Mouse (Mus musculus) midbrain, embryonic 10.5 days (tissue): ENCODE measurements around the gene Haghl. TPM values are rescaled to one million over a fixed set of nuclear protein-coding genes. Genes with fewer than 3 reads are reported as not detected.
"Not testable (repeated sequence)": the region's sequence is repeated elsewhere in the genome, so short reads cannot be mapped to it uniquely, and the experiment has no call there.

Experiments used
- DNase-seq: peaks from one replicate; pipeline ENCODE4 v3.0.0-alpha.2; 2017; ENCODE audit warnings: low spot score
- H3K27ac ChIP-seq: fragments of 300-500 bp; sonication (generic); replicated peaks from 2 replicates; pipeline ENCODE4 v1.5.1; 2016; ENCODE audit warnings: mild to moderate bottlenecking
- H3K27me3 ChIP-seq: fragments of 300-500 bp; sonication (generic); 2 replicates; pipeline ENCODE4 v1.6.1; 2016; ENCODE audit warnings: low read depth, mild to moderate bottlenecking; ENCODE audit not compliant: poor library complexity, severe bottlenecking
- H3K36me3 ChIP-seq: fragments of 300-500 bp; sonication (generic); 2 replicates; pipeline ENCODE4 v1.6.1; 2016; ENCODE audit warnings: mild to moderate bottlenecking, moderate library complexity
- H3K4me1 ChIP-seq: fragments of 300-500 bp; sonication (generic); 2 replicates; pipeline ENCODE4 v1.6.1; 2016
- H3K4me3 ChIP-seq: fragments of 300-500 bp; sonication (generic); 2 replicates; pipeline ENCODE4 v1.5.1; 2016; ENCODE audit warnings: mild to moderate bottlenecking, moderate library complexity
- H3K9me3 ChIP-seq: fragments of 300-500 bp; sonication (generic); replicated peaks from 2 replicates; pipeline ENCODE4 v1.6.1; 2016; ENCODE audit warnings: mild to moderate bottlenecking
- WGBS: fragments of 180-500 bp; shearing (Covaris S2); methylation state at CpG from one replicate; pipeline ENCODE4 v1.1.7; 2016; 5-methylcytosine and 5-hydroxymethylcytosine counted together
- polyA plus RNA-seq: library from polyadenylated mRNA; unstranded; fragments of >200 nt; fragmentation: Nextera tagmentation; extraction: Ambion mirVana; gene quantifications from 2 replicates; pipeline ENCODE4 v1.2.1, GENCODE M21; 2016

Gene Haghl
- polyA plus RNA-seq, 1 experiment from 2014 or later: 75.8 TPM

DNA sequence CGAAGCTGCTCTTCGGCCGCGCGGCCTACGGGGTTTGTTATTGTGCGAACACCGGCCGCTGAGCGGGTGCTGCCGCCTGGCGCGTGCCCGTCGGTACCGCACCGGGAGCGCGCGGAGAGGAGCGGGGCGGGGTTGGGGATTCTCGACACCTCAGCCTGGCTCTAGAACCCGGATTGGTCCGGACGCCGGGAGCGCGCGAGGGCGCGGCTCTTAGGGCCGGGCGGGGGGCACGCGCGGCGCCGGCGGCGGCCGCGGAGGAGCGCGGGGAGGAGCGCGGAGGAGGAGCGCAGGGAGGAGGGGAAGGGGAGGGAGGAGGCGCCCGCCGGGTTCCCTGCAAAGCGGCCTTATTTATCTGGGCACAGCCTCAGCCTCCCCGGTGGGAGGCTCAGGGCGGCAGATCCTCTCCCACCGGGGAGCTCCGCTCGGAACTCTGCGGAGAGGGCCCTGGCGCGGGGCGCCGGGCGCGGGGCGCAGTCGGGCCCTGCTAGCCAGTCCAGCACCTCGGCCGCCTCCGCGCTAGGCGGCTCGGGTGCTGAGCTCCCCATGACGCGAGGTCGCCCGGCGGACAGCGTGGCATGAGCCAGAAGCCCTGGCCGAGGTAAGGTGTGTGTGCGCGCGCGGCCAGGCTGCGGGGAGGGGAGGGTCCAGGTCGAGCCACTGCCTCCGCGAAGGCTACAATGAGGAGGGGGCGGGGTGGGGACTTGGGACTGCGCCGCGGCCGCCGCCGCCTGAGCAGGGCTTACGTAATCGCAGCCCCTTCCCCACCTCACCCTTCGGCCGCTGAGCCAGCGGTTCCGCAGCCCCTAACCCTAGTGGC is 23.5 kb upstream of the Haghl start, which contains the start of gene Fbxl16:
Gene Fbxl16, plus strand, starts transcription at position 297 of the 817 bp plus-strand sequence.
- WGBS: under 1% methylated on average over 98 of the region's 100 CpGs
- peak within 1 kb of the TSS; percentile 95 for H3K27ac ChIP-seq
- H3K27me3 ChIP-seq: peaks cover 62% of the 10 kb centered on the region
- peak within 1 kb of the TSS; percentile 84 for H3K4me3 ChIP-seq
- H3K36me3 ChIP-seq: no peaks in the 10 kb centered on the region
- no peaks in the 10 kb centered on the region for H3K9me3 ChIP-seq
- DNase-seq: peak; percentile 86
- peaks cover 49% of the 10 kb centered on the region for H3K4me1 ChIP-seq

DNA sequence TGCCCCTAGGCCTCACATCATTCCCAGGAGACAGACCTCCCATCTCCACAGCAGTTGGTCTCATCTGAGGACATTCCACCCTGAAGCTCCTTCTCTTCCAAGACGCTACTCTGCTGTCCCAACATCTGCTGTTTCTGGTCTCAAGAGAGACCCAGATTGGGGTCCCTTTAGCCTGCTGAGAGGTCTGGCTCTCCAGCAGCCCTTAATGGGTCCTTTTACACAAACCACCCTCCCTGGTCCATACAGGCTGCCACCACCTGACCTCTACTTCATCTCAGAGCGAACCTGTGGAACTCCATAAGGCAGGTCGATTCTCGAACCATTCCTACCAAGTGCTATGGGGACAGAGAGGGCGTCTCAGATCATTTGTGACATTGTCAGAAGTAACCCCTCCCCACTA is 22.6 kb upstream of the Haghl start:
- Histone ChIP-seq H3K27me3 (peaks cover 55% of the 10 kb centered on the region), H3K36me3 (no peaks in the 10 kb centered on the region), H3K4me1 (peaks cover 52% of the 10 kb centered on the region), H3K27ac (peak overlapping the region; percentile 95), H3K9me3 (no peaks in the 10 kb centered on the region), H3K4me3 (peak overlapping the region; percentile 84)
- no peak for DNase-seq
- 51% methylated on average over 5 of the region's 5 CpGs for WGBS

DNA sequence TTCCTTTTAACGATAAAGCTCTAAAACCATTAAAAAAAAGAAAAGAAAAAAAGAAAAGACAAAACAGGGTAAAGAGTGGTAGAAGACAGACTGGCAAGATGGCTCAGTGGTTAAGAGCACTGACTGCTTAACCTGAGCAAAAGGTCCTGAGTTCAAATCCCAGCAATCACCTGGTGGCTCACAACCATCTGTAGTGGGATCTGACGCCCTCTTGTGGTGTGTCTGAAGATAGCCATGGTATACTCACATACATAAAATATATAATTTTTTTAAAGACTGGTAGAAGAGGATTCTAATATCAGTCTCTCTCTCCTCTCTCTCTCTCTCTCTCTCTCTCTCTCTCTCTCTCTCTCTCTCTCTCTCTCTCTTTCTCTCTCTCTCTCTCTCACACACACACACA is 22.0 kb upstream of the Haghl start:
- H3K4me1 ChIP-seq: peaks cover 53% of the 10 kb centered on the region
- 40% methylated on average over 2 of the region's 2 CpGs for WGBS
- H3K4me3 ChIP-seq, H3K27ac ChIP-seq, H3K9me3 ChIP-seq, DNase-seq, H3K36me3 ChIP-seq: not testable (repeated sequence)
- H3K27me3 ChIP-seq: peaks cover 49% of the 10 kb centered on the region

DNA sequence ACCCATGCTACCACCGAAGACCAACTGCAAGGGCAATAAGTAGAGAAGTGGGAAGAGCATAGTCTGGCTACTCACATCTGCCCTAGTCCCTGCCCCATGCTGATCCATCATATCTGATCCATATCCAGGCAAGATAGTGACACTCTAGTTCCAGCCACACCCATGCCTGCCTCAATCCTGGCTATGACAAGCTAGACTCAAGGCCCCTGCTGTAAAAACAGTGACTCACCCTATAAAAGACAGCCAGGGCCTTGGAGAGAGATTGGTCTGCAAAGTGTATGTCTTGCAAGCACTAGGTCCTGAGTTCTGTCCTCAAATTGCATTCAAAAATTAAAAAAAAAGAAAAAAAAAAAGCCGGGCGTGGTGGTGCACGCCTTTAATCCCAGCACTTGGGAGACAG is 21.0 kb upstream of the Haghl start:
- no peak for DNase-seq
- H3K27ac ChIP-seq: no peak overlapping the region
- H3K36me3 ChIP-seq: no peaks in the 10 kb centered on the region
- H3K27me3 ChIP-seq: peaks cover 49% of the 10 kb centered on the region
- 88% methylated on average over 4 of the region's 4 CpGs for WGBS
- H3K4me3 ChIP-seq: no peak overlapping the region
- no peaks in the 10 kb centered on the region for H3K9me3 ChIP-seq
- H3K4me1 ChIP-seq: peaks cover 59% of the 10 kb centered on the region

DNA sequence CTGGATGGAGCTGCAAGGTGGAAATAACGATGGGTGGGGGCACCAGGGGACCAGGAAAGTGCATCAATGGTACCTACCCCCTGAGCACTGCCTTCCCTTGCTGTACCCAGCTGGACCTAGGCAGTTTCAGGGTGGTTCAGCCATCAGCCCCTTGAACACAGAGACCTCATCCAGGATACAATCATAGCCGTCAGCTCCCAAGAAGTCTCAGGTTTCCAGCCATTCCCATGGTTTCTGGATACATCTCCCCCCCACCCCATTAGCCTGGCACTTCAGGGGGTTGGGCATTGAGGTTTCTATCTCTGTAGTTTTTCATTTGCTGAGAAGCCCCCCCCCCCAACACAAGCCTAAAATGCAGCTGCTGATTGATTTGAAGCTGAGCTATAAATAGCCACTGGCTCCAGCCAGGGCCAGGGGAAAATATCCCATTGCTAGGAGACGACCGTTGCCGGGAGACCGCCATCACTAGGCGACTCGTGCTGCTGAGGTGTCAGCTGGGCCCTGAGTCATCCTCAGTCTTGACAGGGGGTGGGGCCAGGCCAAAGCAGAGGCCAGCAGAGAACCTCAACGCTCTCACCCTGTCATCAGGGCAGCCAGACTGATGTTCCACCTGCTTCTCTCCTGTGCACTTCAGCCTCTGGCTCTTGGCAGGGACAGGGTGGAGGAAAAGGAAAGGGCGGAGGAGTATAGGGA is 17.5 kb upstream of the Haghl start:
- Histone ChIP-seq H3K4me1 (peaks cover 32% of the 10 kb centered on the region), H3K27me3 (peaks cover 21% of the 10 kb centered on the region), H3K9me3 (no peaks in the 10 kb centered on the region), H3K4me3 (peak overlapping the region; percentile 38), H3K27ac (peak overlapping the region; percentile 89), H3K36me3 (no peaks in the 10 kb centered on the region)
- WGBS: 13% methylated on average over 10 of the region's 10 CpGs
- DNase-seq: peak; percentile 95

DNA sequence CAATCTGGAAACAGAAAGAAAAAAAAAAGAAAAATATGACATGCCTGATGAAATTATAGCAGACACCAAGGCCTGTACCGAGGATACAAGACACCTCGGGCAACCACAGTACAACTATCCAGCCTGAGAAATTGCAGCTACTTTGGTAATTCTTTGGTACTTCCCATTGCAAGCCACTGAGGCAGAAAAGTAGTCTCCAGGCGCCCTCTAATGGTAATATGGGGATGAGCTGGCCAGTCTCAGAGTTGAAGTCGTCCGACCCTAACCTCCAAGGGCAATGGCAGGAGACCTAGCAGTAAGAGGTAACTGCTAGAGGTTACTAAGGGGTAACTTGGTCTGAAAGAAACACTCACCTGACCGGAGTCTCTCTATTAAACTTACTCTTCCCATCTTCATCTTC is 15.6 kb upstream of the Haghl start:
- H3K4me3 ChIP-seq: no peak overlapping the region
- H3K36me3 ChIP-seq: no peaks in the 10 kb centered on the region
- H3K4me1 ChIP-seq: peaks cover 44% of the 10 kb centered on the region
- H3K9me3 ChIP-seq: no peaks in the 10 kb centered on the region
- DNase-seq: peak; percentile 75
- H3K27ac ChIP-seq: no peak overlapping the region
- peaks cover 13% of the 10 kb centered on the region; the same call in 1 of the 2 replicates for H3K27me3 ChIP-seq
- WGBS: 11% methylated on average over 6 of the region's 6 CpGs

DNA sequence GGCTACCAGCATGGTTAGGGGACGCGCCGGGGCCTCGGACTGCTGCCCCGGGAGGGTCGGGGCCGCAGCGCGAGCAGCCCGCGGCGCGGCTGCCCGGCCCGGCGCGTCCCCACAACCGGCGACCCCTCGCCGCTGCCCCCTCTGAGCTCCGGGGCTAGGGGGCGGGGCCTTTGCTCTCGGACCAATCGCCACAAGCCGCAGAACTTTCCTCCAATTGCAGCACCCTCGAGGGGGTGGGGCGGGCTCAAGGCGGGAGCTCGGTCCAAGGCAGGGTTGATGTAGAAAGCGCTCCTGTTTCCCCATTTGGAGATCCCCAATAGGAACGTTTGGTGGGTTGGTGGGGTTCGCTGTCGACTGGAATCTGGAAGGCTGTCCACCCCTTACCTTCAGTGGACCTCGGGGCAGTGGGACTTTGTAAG is 11.5 kb upstream of the Haghl start, which contains the start of gene Metrn:
Gene Metrn, minus strand, starts transcription at position 186 of the 419 bp plus-strand sequence.
- Histone ChIP-seq H3K4me3 (peak within 1 kb of the TSS; percentile 85), H3K27me3 (peaks cover 7% of the 10 kb centered on the region; the same call in 1 of the 2 replicates)
- WGBS: 0% methylated on average over 35 of the region's 35 CpGs

DNA sequence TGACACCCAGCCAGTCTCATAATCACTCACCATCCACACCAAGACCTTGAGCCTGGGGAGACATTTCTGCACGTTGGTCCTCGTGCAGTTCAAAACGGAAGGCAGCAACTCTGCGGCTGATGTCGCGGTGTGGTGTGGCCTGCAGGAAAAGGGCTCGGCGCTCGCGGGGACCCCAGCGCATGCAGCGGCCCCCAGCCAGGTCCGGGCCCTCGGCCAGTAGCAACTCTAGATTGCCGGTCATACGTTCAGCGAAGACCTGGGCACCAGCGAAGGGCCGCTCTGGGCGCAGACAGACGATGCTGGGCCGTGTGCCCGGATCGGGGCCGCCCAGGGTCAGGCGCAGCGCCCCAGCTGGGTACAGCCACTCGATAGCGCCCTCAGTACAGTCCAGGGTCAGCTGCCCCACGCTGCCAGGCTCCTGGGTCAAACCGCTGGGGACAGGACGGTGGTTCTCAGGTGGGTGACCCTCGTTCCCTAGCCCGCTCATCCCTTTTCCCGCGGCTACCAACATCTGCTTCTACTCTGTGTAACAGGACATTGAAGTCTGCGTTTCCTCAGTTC is 10.8 kb upstream of the Haghl start:
- DNase-seq: no peak
- Histone ChIP-seq H3K27ac (peak overlapping the region; percentile 96), H3K4me1 (peaks cover 67% of the 10 kb centered on the region), H3K4me3 (peak overlapping the region; percentile 85), H3K27me3 (0 out of 2 replicates have a peak, but pooled peaks cover under 1% of the 10 kb centered on the region), H3K9me3 (no peaks in the 10 kb centered on the region), H3K36me3 (peaks cover 24% of the 10 kb centered on the region)
- under 1% methylated on average over 37 of the region's 37 CpGs for WGBS

More for the DNA sequence above, 11.5 kb upstream of the Haghl start, which contains the start of gene Metrn:
- peak within 1 kb of the TSS; percentile 96 for H3K27ac ChIP-seq
- peaks cover 61% of the 10 kb centered on the region for H3K4me1 ChIP-seq
- peaks cover 24% of the 10 kb centered on the region for H3K36me3 ChIP-seq
- no peaks in the 10 kb centered on the region for H3K9me3 ChIP-seq
- DNase-seq: peak; percentile 96

DNA sequence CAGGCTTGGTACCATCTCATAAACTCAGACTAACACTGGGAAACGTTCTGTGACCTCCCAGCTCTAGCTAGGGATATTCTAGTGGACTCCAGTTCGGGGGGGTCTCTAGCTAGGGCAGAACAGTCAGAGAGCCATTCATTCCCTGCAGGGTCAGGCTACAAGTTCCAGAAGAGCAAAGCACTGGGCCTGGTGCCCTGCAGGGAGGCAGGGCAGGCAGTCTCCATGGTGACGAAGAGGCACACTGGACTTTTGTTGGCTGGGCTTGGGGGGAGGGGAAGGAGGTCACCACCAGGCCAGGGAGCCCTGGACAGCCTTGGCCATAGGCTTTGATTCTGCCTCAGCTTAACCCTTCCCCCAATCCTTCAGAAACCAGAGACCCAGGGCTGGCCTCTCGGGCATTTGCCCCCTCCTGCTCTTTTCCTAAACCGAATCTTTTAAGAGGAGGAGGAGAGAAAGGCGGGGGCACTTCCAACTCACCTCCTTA is 10.2 kb upstream of the Haghl start, which contains the start of gene AC134908.4:
Gene AC134908.4, minus strand, starts transcription at position 51 of the 484 bp plus-strand sequence.
- Histone ChIP-seq H3K27me3 (no peaks in the 10 kb centered on the region), H3K36me3 (peaks cover 24% of the 10 kb centered on the region), H3K4me3 (peak within 1 kb of the TSS; percentile 85), H3K4me1 (peaks cover 74% of the 10 kb centered on the region), H3K9me3 (no peaks in the 10 kb centered on the region), H3K27ac (peak within 1 kb of the TSS; percentile 96)
- WGBS: under 1% methylated on average over 6 of the region's 6 CpGs
- DNase-seq: peak; percentile 95

DNA sequence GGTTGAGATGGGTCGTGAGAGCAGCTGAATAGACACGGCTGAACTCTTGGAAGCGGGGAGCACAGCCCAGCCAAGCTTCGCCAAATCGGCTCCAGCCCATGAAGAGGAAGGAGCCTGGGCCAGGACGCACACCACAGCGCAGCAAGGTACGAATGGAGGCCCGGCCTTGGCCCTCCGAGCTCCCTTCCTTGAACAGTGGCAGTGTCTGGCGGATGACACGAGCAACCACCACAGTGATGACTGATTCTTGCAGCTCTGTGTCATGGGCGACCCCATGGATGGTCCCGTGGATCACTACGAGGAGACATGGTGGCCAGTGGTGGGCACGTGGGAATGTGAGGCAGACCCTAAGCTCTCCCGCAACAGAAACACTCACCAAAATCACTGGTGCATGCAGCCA is 9.5 kb upstream of the Haghl start:
- peaks cover 77% of the 10 kb centered on the region for H3K4me1 ChIP-seq

DNA sequence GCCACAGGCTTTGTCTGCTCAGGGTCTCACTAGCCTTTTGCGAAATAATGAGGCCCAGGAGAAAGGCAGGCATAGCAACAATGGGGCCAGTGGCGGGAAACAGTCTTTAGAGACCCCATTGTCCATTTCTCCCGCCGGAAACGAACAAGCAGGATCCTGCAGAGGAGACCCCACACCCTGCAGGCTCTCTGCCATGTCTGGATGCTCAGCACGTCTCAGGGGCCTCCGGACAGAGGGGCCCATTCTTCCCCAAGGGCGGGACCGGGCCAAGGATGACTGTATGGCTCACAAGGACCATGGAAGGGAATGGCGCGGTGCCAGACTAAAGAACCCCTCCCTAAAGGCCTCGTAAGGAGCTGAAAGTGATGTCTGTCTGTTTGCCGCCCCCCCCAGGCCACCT is 8.7 kb upstream of the Haghl start:
- peaks cover 77% of the 10 kb centered on the region for H3K4me1 ChIP-seq
- no peaks in the 10 kb centered on the region for H3K9me3 ChIP-seq
- DNase-seq: peak; percentile 68
- peaks cover 36% of the 10 kb centered on the region for H3K36me3 ChIP-seq
- WGBS: 42% methylated on average over 13 of the region's 13 CpGs
- no peaks in the 10 kb centered on the region for H3K27me3 ChIP-seq
- peak overlapping the region; percentile 96 for H3K27ac ChIP-seq
- H3K4me3 ChIP-seq: peak overlapping the region; percentile 85

More for the DNA sequence above, 9.5 kb upstream of the Haghl start:
- H3K27me3 ChIP-seq: no peaks in the 10 kb centered on the region
- 54% methylated on average over 17 of the region's 17 CpGs for whole genome bisulfite sequencing
- peak overlapping the region; percentile 85 for H3K4me3 ChIP-seq
- no peaks in the 10 kb centered on the region for H3K9me3 ChIP-seq
- peak overlapping the region; percentile 96 for H3K27ac ChIP-seq
- peaks cover 28% of the 10 kb centered on the region for H3K36me3 ChIP-seq
- no peak for DNase-seq

DNA sequence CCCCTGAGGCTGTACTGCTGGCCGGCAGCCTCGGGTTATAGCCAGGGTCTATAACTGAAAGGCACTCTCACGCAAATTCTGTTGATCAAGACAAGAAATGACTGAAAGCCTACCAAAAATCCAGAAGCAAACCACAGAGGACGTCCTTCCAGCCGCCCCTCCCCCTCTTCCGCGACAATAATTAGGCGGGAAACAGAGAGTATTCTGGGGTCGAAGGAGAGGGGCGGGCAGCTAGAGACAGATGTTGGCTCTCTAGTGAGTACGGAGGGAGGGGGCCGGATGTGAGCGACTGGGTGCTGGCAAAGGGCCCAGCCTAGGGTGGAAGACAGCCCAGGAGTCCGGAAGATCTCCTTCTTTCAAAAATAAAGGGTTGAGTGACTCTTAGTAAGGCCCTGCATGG is 7.1 kb upstream of the Haghl start, which contains the start of gene Fam173a:
Gene Fam173a, minus strand, starts transcription at position 287 of the 400 bp plus-strand sequence.
- Histone ChIP-seq H3K36me3 (peaks cover 50% of the 10 kb centered on the region), H3K9me3 (no peaks in the 10 kb centered on the region), H3K4me3 (peak within 1 kb of the TSS; percentile 85), H3K27ac (peak within 1 kb of the TSS; percentile 96), H3K27me3 (no peaks in the 10 kb centered on the region), H3K4me1 (peaks cover 69% of the 10 kb centered on the region)
- peak; percentile 70 for DNase-seq
- WGBS: 1% methylated on average over 14 of the region's 14 CpGs
